Mouse (Mus musculus) stomach, postnatal 0 days (tissue): ENCODE data around the gene Npy4r. TPM values are rescaled to one million over a fixed set of nuclear protein-coding genes. Genes with fewer than 3 reads are reported as not detected.

Experiments
- ATAC-seq: fragments of 200-750 bp; cut with Nextera tagmentation; 2 replicates; pipeline ENCODE4 v1.8.0; 2017; ENCODE audit not compliant: low FRiP score, low TSS enrichment
- DNase-seq: peaks from one replicate; pipeline ENCODE4 v3.0.0-alpha.2; 2016; ENCODE audit warnings: low spot score
- H3K27ac ChIP-seq: fragments of 300-500 bp; sonication (generic); replicated peaks from 2 replicates; pipeline ENCODE4 v1.5.1; 2014; ENCODE audit warnings: mild to moderate bottlenecking, control low read depth
- H3K27me3 ChIP-seq: fragments of 300-500 bp; sonication (generic); 2 replicates; pipeline ENCODE4 v1.6.1; 2014; ENCODE audit warnings: low read length; ENCODE audit not compliant: control insufficient read depth, insufficient read depth
- H3K36me3 ChIP-seq: fragments of 300-500 bp; sonication (generic); 2 replicates; pipeline ENCODE4 v1.6.1; 2014; ENCODE audit warnings: low read length, mixed read lengths; ENCODE audit not compliant: control insufficient read depth, insufficient read depth
- H3K4me1 ChIP-seq: fragments of 300-500 bp; sonication (generic); replicated peaks from 2 replicates; pipeline ENCODE4 v1.6.1; 2014; ENCODE audit warnings: antibody characterized with exemption; ENCODE audit not compliant: control insufficient read depth, insufficient read depth
- H3K4me2 ChIP-seq: fragments of 300-500 bp; sonication (generic); replicated peaks from 2 replicates; pipeline ENCODE4 v1.6.1; 2014; ENCODE audit warnings: low read depth, mild to moderate bottlenecking, control low read depth, moderate library complexity
- H3K4me3 ChIP-seq: fragments of 300-500 bp; sonication (generic); 2 replicates; pipeline ENCODE4 v1.5.1; 2014; ENCODE audit warnings: low read depth, low read length, control low read depth
- H3K9ac ChIP-seq: fragments of 300-500 bp; sonication (generic); 2 replicates; pipeline ENCODE4 v1.6.1; 2014; ENCODE audit warnings: mild to moderate bottlenecking, low read length, control low read depth, mixed read lengths
- H3K9me3 ChIP-seq: fragments of 300-500 bp; sonication (generic); 2 replicates; pipeline ENCODE4 v1.6.1; 2016; ENCODE audit warnings: low read length; ENCODE audit not compliant: control insufficient read depth
- CTCF ChIP-seq: IDR thresholded peaks from 2 replicates; pipeline ENCODE4 v1.5.1; 2016; ENCODE audit warnings: antibody characterized with exemption, low read depth, mild to moderate bottlenecking, moderate library complexity
- EP300 ChIP-seq: optimal IDR thresholded peaks from 2 replicates; pipeline ENCODE3; 2016; ENCODE audit warnings: antibody characterized with exemption
- WGBS: fragments of 180-500 bp; shearing (Covaris S2); extraction: QIAGEN DNeasy Blood & Tissue Kit; methylation state at CpG from one replicate; pipeline ENCODE4 v1.1.7; 2014; 5-methylcytosine and 5-hydroxymethylcytosine counted together
- polyA plus RNA-seq: library from polyadenylated mRNA; unstranded; fragments of >200 nt; fragmentation: Nextera tagmentation; extraction: Ambion mirVana; gene quantifications from 2 replicates; pipeline ENCODE4 v1.2.1, GENCODE M21; 2015

Npy4r gene
- polyA plus RNA-seq, 1 experiment from 2014 or later = 0.22 TPM

GRCm38 (mm10) chr14:34131216-34131615 is 21.1 kb downstream of the Npy4r start:
- DNase-seq = no peak
- no peak overlapping the region for H3K27ac ChIP-seq
- no peaks in the 10 kb centered on the region for H3K9me3 ChIP-seq
- no peak overlapping the region for H3K9ac ChIP-seq
- TF ChIP-seq EP300 = no peak
- no peak for TF ChIP-seq CTCF
- no peaks in the 10 kb centered on the region for H3K4me1 ChIP-seq
- 65% methylated on average over 6 of the region's 6 CpGs for WGBS
- H3K27me3 ChIP-seq = 0 out of 2 replicates have a peak, but pooled peaks cover 6% of the 10 kb centered on the region
- H3K4me2 ChIP-seq = no peak overlapping the region
- no peaks in the 10 kb centered on the region for H3K36me3 ChIP-seq
- no peak for ATAC-seq
- H3K4me3 ChIP-seq = no peak overlapping the region

- Histone ChIP-seq H3K27ac (no peak overlapping the region), H3K9ac (no peak overlapping the region), H3K27me3 (no peaks in the 10 kb centered on the region), H3K36me3 (no peaks in the 10 kb centered on the region), H3K9me3 (no peaks in the 10 kb centered on the region), H3K4me2 (no peak overlapping the region), H3K4me1 (no peaks in the 10 kb centered on the region), H3K4me3 (no peak overlapping the region)
- 89% methylated on average over 4 of the region's 4 CpGs for WGBS
- DNase-seq (no peak), ATAC-seq (no peak)
- no peak for TF ChIP-seq EP300
- TF ChIP-seq CTCF = no peak
Observed at GRCm38 (mm10) chr14:34121691-34122090, 30.6 kb downstream of the Npy4r start.

- Histone ChIP-seq H3K27me3 (no peaks in the 10 kb centered on the region), H3K36me3 (no peaks in the 10 kb centered on the region), H3K9me3 (no peaks in the 10 kb centered on the region), H3K4me2 (no peak overlapping the region), H3K9ac (no peak overlapping the region), H3K27ac (no peak overlapping the region), H3K4me1 (no peaks in the 10 kb centered on the region), H3K4me3 (no peak overlapping the region)
- DNase-seq (no peak), ATAC-seq (no peak)
- 95% methylated on average over 3 of the region's 3 CpGs for WGBS
- TF ChIP-seq EP300 (no peak), CTCF (no peak)
Observed at GRCm38 (mm10) chr14:34120923-34121351, 31.4 kb downstream of the Npy4r start.

GRCm38 (mm10) chr14:34120016-34120910 is 32.0 kb downstream of the Npy4r start:
- Histone ChIP-seq H3K4me2 (no peak overlapping the region), H3K36me3 (no peaks in the 10 kb centered on the region), H3K4me3 (no peak overlapping the region), H3K9me3 (no peaks in the 10 kb centered on the region), H3K27ac (no peak overlapping the region), H3K9ac (no peak overlapping the region), H3K27me3 (no peaks in the 10 kb centered on the region), H3K4me1 (no peaks in the 10 kb centered on the region)
- no peak for ATAC-seq
- no peak for TF ChIP-seq CTCF
- no peak for TF ChIP-seq EP300
- no peak for DNase-seq
- WGBS = 78% methylated on average over 12 of the region's 12 CpGs

GRCm38 (mm10) chr14:34119046-34119723 is 33.1 kb downstream of the Npy4r start:
- 71% methylated on average over 7 of the region's 7 CpGs for WGBS
- Histone ChIP-seq H3K27me3 (no peaks in the 10 kb centered on the region), H3K36me3 (no peaks in the 10 kb centered on the region), H3K27ac (no peak overlapping the region), H3K4me1 (no peaks in the 10 kb centered on the region), H3K4me2 (no peak overlapping the region), H3K4me3 (no peak overlapping the region), H3K9ac (no peak overlapping the region), H3K9me3 (no peaks in the 10 kb centered on the region)
- TF ChIP-seq EP300 (no peak), CTCF (no peak)
- ATAC-seq (no peak), DNase-seq (no peak)

- Histone ChIP-seq H3K36me3 (no peaks in the 10 kb centered on the region), H3K27me3 (no peaks in the 10 kb centered on the region), H3K27ac (no peak overlapping the region), H3K9me3 (no peaks in the 10 kb centered on the region), H3K4me3 (no peak overlapping the region), H3K9ac (no peak overlapping the region), H3K4me2 (no peak overlapping the region), H3K4me1 (no peaks in the 10 kb centered on the region)
- WGBS = 81% methylated on average over 4 of the region's 4 CpGs
- TF ChIP-seq CTCF = no peak
- TF ChIP-seq EP300 = no peak
- ATAC-seq = no peak
- DNase-seq = no peak
Observed at GRCm38 (mm10) chr14:34114311-34114710, 38.0 kb downstream of the Npy4r start.
